Mouse (Mus musculus) liver, embryonic 13.5 days (tissue): ENCODE data around the gene Nudt1. TPM values are rescaled to one million over a fixed set of nuclear protein-coding genes. Genes with fewer than 3 reads are reported as not detected.

ENCODE experiments used
- ATAC-seq: fragments of 200-750 bp; cut with Nextera tagmentation; 2 replicates; pipeline ENCODE4 v1.8.0; 2017; ENCODE audit warnings: low read depth, mild to moderate bottlenecking, moderate number of reproducible peaks, moderate library complexity
- DNase-seq: peaks from one replicate; pipeline ENCODE4 v3.0.0; 2022
- H3K27ac ChIP-seq: fragments of 300-500 bp; sonication (generic); 2 replicates; pipeline ENCODE4 v1.5.1; 2015; ENCODE audit warnings: moderate library complexity, mild to moderate bottlenecking, inconsistent platforms
- H3K27me3 ChIP-seq: fragments of 300-500 bp; sonication (generic); 2 replicates; pipeline ENCODE4 v1.6.1; 2015; ENCODE audit warnings: mild to moderate bottlenecking, inconsistent platforms
- H3K36me3 ChIP-seq: fragments of 300-500 bp; sonication (generic); 2 replicates; pipeline ENCODE4 v1.6.1; 2015; ENCODE audit warnings: mild to moderate bottlenecking, inconsistent platforms
- H3K4me1 ChIP-seq: fragments of 300-500 bp; sonication (generic); replicated peaks from 2 replicates; pipeline ENCODE4 v1.6.1; 2015; ENCODE audit warnings: inconsistent platforms
- H3K4me2 ChIP-seq: fragments of 300-500 bp; sonication (generic); 2 replicates; pipeline ENCODE4 v1.6.1; 2015; ENCODE audit warnings: inconsistent platforms, mild to moderate bottlenecking, moderate library complexity
- H3K4me3 ChIP-seq: fragments of 300-500 bp; sonication (generic); replicated peaks from 2 replicates; pipeline ENCODE4 v1.5.1; 2015; ENCODE audit warnings: mild to moderate bottlenecking, inconsistent platforms
- H3K9ac ChIP-seq: fragments of 300-500 bp; sonication (generic); 2 replicates; pipeline ENCODE4 v1.6.1; 2015; ENCODE audit warnings: mild to moderate bottlenecking, inconsistent platforms
- H3K9me3 ChIP-seq: fragments of 300-500 bp; sonication (generic); replicated peaks from 2 replicates; pipeline ENCODE4 v1.6.1; 2016; ENCODE audit warnings: inconsistent platforms
- WGBS: fragments of 180-500 bp; shearing (Covaris S2); methylation state at CpG from one replicate; pipeline ENCODE4 v1.1.7; 2015; ENCODE audit not compliant: insufficient replicate concordance; 5-methylcytosine and 5-hydroxymethylcytosine counted together
- polyA plus RNA-seq: library from polyadenylated mRNA; unstranded; fragments of >200 nt; fragmentation: Nextera tagmentation; extraction: Ambion mirVana; gene quantifications from 2 replicates; pipeline ENCODE4 v1.2.1, GENCODE M21; 2015

Gene Nudt1
- polyA plus RNA-seq, result 34.8 and 35.5 TPM in 2 replicates

GRCm38 (mm10) chr5:140321042-140321755, at the start of gene Nudt1, which contains the start of gene Mad1l1:
Gene Nudt1 (plus strand): TSS chr5:140321656.
Gene Mad1l1 (minus strand): TSS chr5:140321552.
- Histone ChIP-seq H3K4me3 (peak within 1 kb of the TSS; percentile 84), H3K9ac (peak within 1 kb of the TSS; percentile 98), H3K36me3 (peaks cover 4% of the 10 kb centered on the region; the same call in 1 of the 2 replicates), H3K4me1 (peaks cover 66% of the 10 kb centered on the region), H3K4me2 (peak within 1 kb of the TSS; percentile 85), H3K27me3 (no peaks in the 10 kb centered on the region), H3K9me3 (no peaks in the 10 kb centered on the region), H3K27ac (peak within 1 kb of the TSS; percentile 87)
- ATAC-seq (peak; percentile 91), DNase-seq (peak; percentile 92)
- under 1% methylated on average over 60 of the region's 60 CpGs for WGBS

- DNase-seq, result no peak
- ATAC-seq, result no peak
- no peak overlapping the region for H3K4me3 ChIP-seq
- no peaks in the 10 kb centered on the region for H3K27me3 ChIP-seq
- H3K27ac ChIP-seq, result no peak overlapping the region
- H3K4me1 ChIP-seq, result no peaks in the 10 kb centered on the region
- H3K4me2 ChIP-seq, result no peak overlapping the region
- no peaks in the 10 kb centered on the region for H3K9me3 ChIP-seq
- H3K9ac ChIP-seq, result no peak overlapping the region
- WGBS, result 68% methylated on average over 6 of the region's 6 CpGs
- H3K36me3 ChIP-seq, result peaks cover 48% of the 10 kb centered on the region
These were observed 44.7 kb upstream of the Nudt1 start for GRCm38 (mm10) chr5:140276779-140277178.

GRCm38 (mm10) chr5:140280205-140280604, 41.3 kb upstream of the Nudt1 start:
- Histone ChIP-seq H3K4me3 (no peak overlapping the region), H3K9ac (no peak overlapping the region), H3K36me3 (peaks cover 60% of the 10 kb centered on the region), H3K4me1 (no peaks in the 10 kb centered on the region), H3K9me3 (no peaks in the 10 kb centered on the region), H3K27me3 (no peaks in the 10 kb centered on the region), H3K27ac (no peak overlapping the region), H3K4me2 (no peak overlapping the region)
- whole genome bisulfite sequencing, result 80% methylated on average over 9 of the region's 9 CpGs
- no peak for ATAC-seq
- DNase-seq, result no peak

GRCm38 (mm10) chr5:140282376-140282775, 39.1 kb upstream of the Nudt1 start:
- H3K4me2 ChIP-seq, result no peak overlapping the region
- H3K9ac ChIP-seq, result no peak overlapping the region
- H3K27ac ChIP-seq, result no peak overlapping the region
- H3K27me3 ChIP-seq, result no peaks in the 10 kb centered on the region
- WGBS, result 76% methylated on average over 8 of the region's 8 CpGs
- H3K9me3 ChIP-seq, result no peaks in the 10 kb centered on the region
- no peak for DNase-seq
- no peak for ATAC-seq
- no peaks in the 10 kb centered on the region for H3K4me1 ChIP-seq
- no peak overlapping the region for H3K4me3 ChIP-seq
- peaks cover 63% of the 10 kb centered on the region for H3K36me3 ChIP-seq

DNA sequence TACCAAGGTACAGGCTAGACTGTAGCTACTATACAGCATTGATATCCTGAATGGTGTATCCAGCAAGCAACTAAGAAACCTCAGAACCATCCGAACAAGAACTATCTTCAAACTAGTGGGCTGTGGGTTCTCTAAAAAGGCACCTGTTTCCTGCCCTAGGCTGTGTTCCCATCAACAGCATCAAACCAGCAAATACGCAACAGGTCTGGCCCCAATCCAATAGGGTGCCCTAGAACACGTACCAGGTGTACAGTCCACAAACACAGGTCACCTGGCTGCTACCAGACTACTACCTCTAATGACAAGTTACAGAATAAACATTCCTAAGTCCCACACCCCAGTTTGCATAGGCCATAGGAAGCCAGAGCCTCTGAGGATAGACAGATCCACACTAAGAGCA, 38.6 kb upstream of the Nudt1 start:
- Histone ChIP-seq H3K4me2 (no peak overlapping the region), H3K9me3 (no peaks in the 10 kb centered on the region), H3K27me3 (no peaks in the 10 kb centered on the region), H3K4me3 (no peak overlapping the region), H3K36me3 (peaks cover 60% of the 10 kb centered on the region), H3K4me1 (no peaks in the 10 kb centered on the region), H3K9ac (no peak overlapping the region), H3K27ac (no peak overlapping the region)
- 82% methylated on average over 3 of the region's 3 CpGs for WGBS
- ATAC-seq, result no peak
- DNase-seq, result no peak

GRCm38 (mm10) chr5:140284011-140284410, 37.4 kb upstream of the Nudt1 start:
- no peak for ATAC-seq
- DNase-seq, result no peak
- H3K9me3 ChIP-seq, result no peaks in the 10 kb centered on the region
- no peak overlapping the region for H3K4me2 ChIP-seq
- 81% methylated on average over 2 of the region's 2 CpGs for WGBS
- H3K36me3 ChIP-seq, result peaks cover 61% of the 10 kb centered on the region
- H3K9ac ChIP-seq, result no peak overlapping the region
- H3K4me1 ChIP-seq, result no peaks in the 10 kb centered on the region
- no peak overlapping the region for H3K4me3 ChIP-seq
- H3K27me3 ChIP-seq, result no peaks in the 10 kb centered on the region
- no peak overlapping the region for H3K27ac ChIP-seq

GRCm38 (mm10) chr5:140284761-140285160, 36.7 kb upstream of the Nudt1 start:
- Histone ChIP-seq H3K36me3 (peaks cover 62% of the 10 kb centered on the region), H3K4me2 (no peak overlapping the region), H3K4me3 (no peak overlapping the region), H3K27ac (no peak overlapping the region), H3K9ac (no peak overlapping the region), H3K4me1 (no peaks in the 10 kb centered on the region), H3K27me3 (no peaks in the 10 kb centered on the region), H3K9me3 (no peaks in the 10 kb centered on the region)
- ATAC-seq (no peak), DNase-seq (no peak)
- WGBS, result 79% methylated on average over 2 of the region's 2 CpGs

DNA sequence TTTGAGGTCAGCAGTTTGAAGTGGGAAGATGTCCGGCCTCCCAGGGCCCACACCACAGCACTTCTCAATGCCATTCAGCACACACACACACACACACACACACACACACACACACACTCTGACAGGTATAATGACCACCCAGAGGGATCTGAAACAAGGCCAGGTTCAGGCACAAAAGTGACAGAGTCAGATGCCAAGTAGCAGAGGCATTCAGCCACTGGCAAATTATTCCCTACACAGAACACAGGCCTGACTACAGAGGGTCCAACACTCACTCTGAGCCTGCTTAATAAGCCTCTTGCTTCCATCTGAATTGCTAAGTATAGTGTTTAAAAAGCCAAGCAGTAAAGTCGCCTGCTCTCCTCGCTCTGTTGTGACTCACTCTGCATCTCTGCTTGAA, 33.2 kb upstream of the Nudt1 start:
- no peak overlapping the region for H3K9ac ChIP-seq
- H3K27ac ChIP-seq, result no peak overlapping the region
- H3K4me1 ChIP-seq, result no peaks in the 10 kb centered on the region
- H3K9me3 ChIP-seq, result no peaks in the 10 kb centered on the region
- ATAC-seq (no peak), DNase-seq (no peak)
- H3K4me2 ChIP-seq, result no peak overlapping the region
- H3K36me3 ChIP-seq, result peaks cover 74% of the 10 kb centered on the region
- 75% methylated on average over 3 of the region's 3 CpGs for WGBS
- no peak overlapping the region for H3K4me3 ChIP-seq
- no peaks in the 10 kb centered on the region for H3K27me3 ChIP-seq

- H3K27ac ChIP-seq, result no peak overlapping the region
- no peak overlapping the region for H3K4me3 ChIP-seq
- no peaks in the 10 kb centered on the region for H3K9me3 ChIP-seq
- no peak for ATAC-seq
- H3K4me1 ChIP-seq, result no peaks in the 10 kb centered on the region
- H3K9ac ChIP-seq, result no peak overlapping the region
- no peaks in the 10 kb centered on the region for H3K27me3 ChIP-seq
- peaks cover 76% of the 10 kb centered on the region for H3K36me3 ChIP-seq
- no peak for DNase-seq
- 87% methylated on average over 2 of the region's 2 CpGs for WGBS
- H3K4me2 ChIP-seq, result no peak overlapping the region
These were observed 32.3 kb upstream of the Nudt1 start for GRCm38 (mm10) chr5:140289161-140289560.

DNA sequence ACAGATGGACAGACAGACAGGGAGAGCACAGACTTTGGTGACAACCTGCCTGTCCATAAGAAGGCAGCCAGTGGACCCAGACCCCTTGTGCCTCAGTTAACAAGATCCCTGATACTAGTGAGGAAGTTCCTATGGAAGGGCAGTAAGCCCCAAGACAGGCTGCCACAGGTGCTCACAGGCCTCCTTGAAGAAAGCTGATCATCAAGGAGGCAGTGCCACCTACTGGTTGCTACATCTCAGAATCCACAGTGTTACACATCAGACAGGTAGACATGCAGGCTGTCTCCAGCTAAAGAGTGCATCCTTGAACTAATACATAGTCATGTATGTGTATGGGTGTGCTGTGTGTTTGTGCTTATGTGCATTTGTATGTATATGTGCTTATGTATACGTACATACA, 29.3 kb upstream of the Nudt1 start:
- peak; percentile 36; the same call in 1 of the 2 replicates for ATAC-seq
- Histone ChIP-seq H3K4me3 (no peak overlapping the region), H3K4me1 (no peaks in the 10 kb centered on the region), H3K27ac (no peak overlapping the region), H3K27me3 (no peaks in the 10 kb centered on the region), H3K9ac (no peak overlapping the region), H3K36me3 (peaks cover 79% of the 10 kb centered on the region), H3K4me2 (no peak overlapping the region), H3K9me3 (no peaks in the 10 kb centered on the region)
- peak; percentile 8 for DNase-seq
- 68% methylated on average over 1 of the region's 1 CpGs for WGBS

DNA sequence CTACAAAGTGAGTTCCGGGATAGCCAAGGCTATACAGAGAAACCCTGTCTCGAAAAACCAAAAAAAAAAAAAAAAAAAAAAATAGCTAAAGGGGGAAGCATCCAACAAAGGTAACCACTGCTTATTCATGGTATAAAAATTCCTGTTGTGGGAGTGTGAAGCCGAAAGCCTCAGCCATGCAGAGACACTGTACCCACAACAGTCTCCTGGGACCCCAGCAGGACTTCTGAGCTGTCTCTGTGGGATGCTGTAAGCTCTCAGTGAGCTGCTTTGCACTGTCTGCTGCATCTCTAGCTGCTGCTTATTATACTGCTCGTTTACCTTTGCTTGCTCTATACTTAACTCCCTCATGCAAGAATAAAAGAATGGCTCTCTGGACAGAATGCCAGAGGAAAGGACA, 23.2 kb upstream of the Nudt1 start:
- H3K36me3 ChIP-seq, result peaks cover 75% of the 10 kb centered on the region
- H3K4me1 ChIP-seq, result no peaks in the 10 kb centered on the region
- H3K27ac ChIP-seq, result no peak overlapping the region
- H3K9ac ChIP-seq, result no peak overlapping the region
- DNase-seq (no peak), ATAC-seq (no peak)
- no peak overlapping the region for H3K4me3 ChIP-seq
- 82% methylated on average over 4 of the region's 4 CpGs for WGBS
- no peak overlapping the region for H3K4me2 ChIP-seq
- H3K27me3 ChIP-seq, result no peaks in the 10 kb centered on the region
- H3K9me3 ChIP-seq, result no peaks in the 10 kb centered on the region

DNA sequence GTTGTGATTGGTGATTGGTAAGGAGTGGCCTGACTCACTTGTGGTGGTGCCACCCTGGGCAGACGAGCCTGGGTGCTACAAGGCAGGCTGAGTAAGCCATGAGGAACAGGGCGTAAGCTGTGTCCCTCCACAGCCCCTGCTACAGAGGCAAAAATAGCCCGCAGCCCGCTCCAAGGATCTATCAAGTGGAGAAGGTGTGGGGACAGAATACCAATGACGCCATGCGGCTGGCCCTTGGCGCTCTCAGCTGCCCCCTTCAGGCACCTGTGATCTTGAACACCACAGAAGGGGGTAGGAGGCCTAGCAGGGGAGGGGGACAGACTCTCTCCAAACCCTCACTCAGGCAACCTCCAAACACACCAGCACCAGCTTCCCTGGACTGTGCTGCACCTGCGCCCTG, 15.4 kb upstream of the Nudt1 start:
- Histone ChIP-seq H3K9ac (no peak overlapping the region), H3K4me2 (no peak overlapping the region), H3K4me1 (no peaks in the 10 kb centered on the region), H3K27ac (no peak overlapping the region), H3K9me3 (no peaks in the 10 kb centered on the region), H3K27me3 (no peaks in the 10 kb centered on the region), H3K4me3 (no peak overlapping the region), H3K36me3 (peaks cover 94% of the 10 kb centered on the region)
- DNase-seq (no peak), ATAC-seq (no peak)
- WGBS, result 84% methylated on average over 8 of the region's 8 CpGs
